Mouse (Mus musculus) brain, embryonic 18.5 days (tissue): ENCODE results near the gene Eef1a2.
"Not testable (repeated sequence)": the region's sequence is repeated elsewhere in the genome, so short reads cannot be mapped to it uniquely, and the experiment has no call there.

Experiments used
- DNase-seq: peaks from one replicate; pipeline ENCODE4 v3.0.0-alpha.2; 2012; ENCODE audit warnings: low read depth, low spot score

Eef1a2 gene

GRCm38 (mm10) chr2:181156248-181157121 lies at the start of gene Eef1a2:
TSS of gene Eef1a2 (minus strand) at chr2:181157014.
- DNase-seq = no peak

- DNase-seq = no peak
These were observed 49.3 kb upstream of the Eef1a2 start for GRCm38 (mm10) chr2:181206118-181206517.

- DNase-seq = no peak
These were observed 48.9 kb upstream of the Eef1a2 start for GRCm38 (mm10) chr2:181205678-181206077.

GRCm38 (mm10) chr2:181202886-181203285 lies 46.1 kb upstream of the Eef1a2 start:
- no peak for DNase-seq

GRCm38 (mm10) chr2:181202422-181202821 lies 45.6 kb upstream of the Eef1a2 start, which contains the start of gene Ptk6:
TSS of gene Ptk6 (minus strand) at chr2:181202789.
- DNase-seq = no peak

DNA sequence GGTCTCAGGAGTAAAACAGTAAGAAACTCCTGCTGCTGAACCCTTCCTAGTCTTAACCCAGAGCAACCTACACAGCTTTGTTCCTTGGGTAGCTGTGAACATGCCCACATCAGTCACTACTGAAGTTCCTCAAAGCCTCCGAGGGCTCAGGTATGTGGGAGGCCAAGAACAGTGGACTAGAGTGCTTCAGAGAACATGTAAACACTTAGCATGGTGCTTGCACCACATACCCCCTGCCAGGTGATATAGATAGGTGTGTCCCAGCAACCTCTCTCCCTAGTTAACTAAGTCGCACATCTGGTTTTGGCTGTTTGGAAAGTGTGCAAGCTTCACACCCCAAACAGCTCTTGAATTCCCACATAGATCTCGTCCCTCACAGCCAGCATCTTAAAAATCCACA lies 44.8 kb upstream of the Eef1a2 start:
- DNase-seq = no peak

DNA sequence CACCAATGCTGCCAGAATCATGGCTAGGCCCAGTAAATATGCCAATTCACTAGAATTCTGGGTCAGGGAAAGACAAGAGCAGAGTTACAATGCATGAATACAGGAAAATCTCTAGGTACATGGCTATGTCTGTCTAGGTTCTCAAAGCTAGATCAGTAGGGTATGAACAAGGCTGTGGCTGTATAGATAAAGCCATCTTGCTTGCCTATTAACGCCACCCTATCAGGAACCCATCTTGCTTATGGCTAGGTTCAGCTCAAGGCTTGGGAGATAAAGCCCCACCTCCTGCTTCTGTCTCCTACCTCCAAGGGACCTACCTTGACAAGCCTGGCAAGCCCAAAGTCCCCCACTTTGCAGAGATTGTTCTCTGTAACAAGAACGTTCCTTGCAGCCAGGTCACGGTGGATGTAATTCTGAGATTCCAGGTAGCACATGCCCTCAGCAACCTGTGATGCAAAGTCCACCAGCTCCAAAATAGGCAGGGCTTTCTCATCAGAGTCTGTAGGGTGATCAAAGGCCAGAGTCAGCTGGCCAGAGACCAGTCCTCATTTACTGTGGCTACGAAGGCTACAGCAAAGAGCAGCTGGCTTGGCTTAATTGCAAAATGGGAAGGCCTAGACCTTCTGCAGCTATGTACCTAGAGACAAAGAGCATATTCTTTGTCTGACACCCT lies 40.0 kb upstream of the Eef1a2 start:
- DNase-seq = no peak

- DNase-seq = no peak
These were observed 36.2 kb upstream of the Eef1a2 start for GRCm38 (mm10) chr2:181193044-181193443.

- DNase-seq = no peak
These were observed 35.1 kb upstream of the Eef1a2 start for GRCm38 (mm10) chr2:181191936-181192335.

- DNase-seq = not testable (repeated sequence)
These were observed 34.6 kb upstream of the Eef1a2 start for GRCm38 (mm10) chr2:181191385-181191784.

DNA sequence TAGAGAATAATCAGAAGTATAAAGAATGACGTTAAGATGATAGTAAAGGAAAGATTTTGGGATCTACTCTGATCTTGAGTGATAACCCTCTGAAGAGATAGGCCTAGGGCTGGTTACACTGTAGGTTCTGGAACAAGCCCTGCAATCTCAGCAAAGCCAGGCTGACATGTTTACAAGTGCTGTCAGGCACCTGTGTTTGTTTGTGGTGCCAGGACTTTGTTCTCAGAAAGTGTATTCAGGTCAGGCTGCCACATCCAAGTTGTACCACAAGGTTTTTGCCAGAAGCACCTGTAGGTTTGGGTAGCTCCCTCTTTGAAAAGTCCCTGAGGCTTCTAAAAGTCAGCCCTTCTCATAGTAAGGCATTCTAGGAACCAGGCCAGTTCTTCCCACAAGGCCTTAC lies 32.5 kb upstream of the Eef1a2 start:
- DNase-seq = no peak

- DNase-seq = no peak
These were observed 31.9 kb upstream of the Eef1a2 start for GRCm38 (mm10) chr2:181188681-181189080.

GRCm38 (mm10) chr2:181187121-181188000 lies 30.5 kb upstream of the Eef1a2 start, which contains the start of gene Ppdpf:
TSS of gene Ppdpf (plus strand) at chr2:181187247.
- peak; percentile 86 for DNase-seq

DNA sequence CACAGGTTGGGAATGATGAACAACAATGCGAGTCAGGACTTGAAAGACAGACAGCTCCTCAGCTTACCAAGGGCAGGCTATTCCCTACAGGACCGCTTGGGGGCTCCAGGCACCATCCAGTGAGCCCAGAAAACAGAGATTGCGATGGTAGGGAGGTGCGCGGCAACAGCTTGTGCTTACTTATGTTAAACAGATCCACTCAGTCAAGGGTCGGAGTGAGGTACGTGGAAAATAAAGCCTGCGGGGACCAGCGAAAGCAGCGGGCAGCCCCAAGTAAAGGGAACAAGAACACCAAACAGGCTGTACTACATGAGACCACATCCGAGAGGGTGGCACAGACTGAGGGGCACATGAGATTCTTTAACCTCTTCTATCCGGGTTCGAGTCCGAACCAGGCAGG lies 29.8 kb upstream of the Eef1a2 start:
- peak; percentile 78 for DNase-seq

- no peak for DNase-seq
These were observed 24.1 kb upstream of the Eef1a2 start for GRCm38 (mm10) chr2:181180898-181181297.

GRCm38 (mm10) chr2:181178471-181178870 lies 21.7 kb upstream of the Eef1a2 start:
- DNase-seq = no peak

GRCm38 (mm10) chr2:181178015-181178414 lies 21.2 kb upstream of the Eef1a2 start:
- DNase-seq = no peak

GRCm38 (mm10) chr2:181174646-181175045 lies 17.8 kb upstream of the Eef1a2 start:
- no peak for DNase-seq

GRCm38 (mm10) chr2:181166469-181166868 lies 9.7 kb upstream of the Eef1a2 start:
- DNase-seq = no peak

- no peak for DNase-seq
These were observed 4.0 kb upstream of the Eef1a2 start for GRCm38 (mm10) chr2:181160821-181161220.

GRCm38 (mm10) chr2:181159771-181160170 lies 3.0 kb upstream of the Eef1a2 start:
- DNase-seq = peak; percentile 68

DNA sequence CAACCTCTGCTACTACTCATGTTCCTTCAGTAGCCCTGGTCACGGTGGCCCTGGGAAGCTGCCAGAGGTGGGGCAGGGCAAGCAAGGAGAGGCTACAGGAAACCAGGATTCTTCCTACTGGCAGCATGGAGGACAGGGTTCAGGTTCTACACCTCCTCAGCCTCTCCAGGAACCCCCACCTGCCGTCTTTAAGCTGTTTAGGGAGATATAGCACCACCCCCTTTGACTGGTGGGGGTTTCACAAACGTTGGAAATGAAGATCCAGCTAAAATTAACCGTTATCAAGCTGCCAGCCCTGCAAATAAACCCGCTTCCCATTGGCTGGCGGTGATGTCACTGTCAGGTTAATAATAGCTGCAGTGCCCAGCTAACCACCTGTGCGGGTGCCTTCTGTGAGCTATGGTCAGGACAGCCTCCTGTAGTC lies 2.3 kb upstream of the Eef1a2 start:
- DNase-seq = peak; percentile 45
